In genomic region chr4:155122444-155123040, GRCm38 (mm10) we compare ENCODE assay signal across 8 mouse cellular contexts. TPM values are rescaled to one million over a fixed set of nuclear protein-coding genes. Genes with fewer than 3 reads are reported as not detected.
DNase-seq lines count a peak whose midpoint lies in the region; ATAC-seq lines count a peak whose summit lies in the region.

No protein-coding gene starts in this region.

- H3K9ac ChIP-seq in hindbrain, embryonic 13.5 days: no peak overlapping the region; the same call in 1 of the 2 replicates
- H3K9ac ChIP-seq in midbrain, embryonic 16.5 days (ENCODE audit: low read depth, low read length): peak overlapping the region; percentile 42; the same call in 1 of the 2 replicates

- WGBS in hindbrain, embryonic 13.5 days: 22% methylated on average over 16 of the region's 16 CpGs
- 15% methylated on average over 16 of the region's 16 CpGs for WGBS in midbrain, embryonic 16.5 days

- ATAC-seq in CD4-positive, CD25-positive, alpha-beta regulatory T cell, adult 4 months: no peak
- ATAC-seq in hindbrain, embryonic 13.5 days (ENCODE audit: low FRiP score): peak; percentile 55
- peak; percentile 73 for ATAC-seq in midbrain, embryonic 16.5 days

- H3K27ac ChIP-seq in hindbrain, embryonic 13.5 days: peak overlapping the region; percentile 77
- 0 out of 2 replicates have a peak overlapping the region, but pooled peaks have one; percentile 43 for H3K27ac ChIP-seq in midbrain, embryonic 16.5 days (ENCODE audit: low read length)

- H3K36me3 ChIP-seq in hindbrain, embryonic 13.5 days: no peaks in the 10 kb centered on the region
- H3K36me3 ChIP-seq in midbrain, embryonic 16.5 days (ENCODE audit: control insufficient read depth, insufficient read depth, low read length): no peaks in the 10 kb centered on the region

- no peaks in the 10 kb centered on the region for H3K9me3 ChIP-seq in hindbrain, embryonic 13.5 days
- no peaks in the 10 kb centered on the region for H3K9me3 ChIP-seq in midbrain, embryonic 16.5 days (replicated peaks; ENCODE audit: control insufficient read depth, low read length, poor library complexity, severe bottlenecking)

- DNase-seq in CD4-positive, CD25-positive, alpha-beta regulatory T cell, adult 2 months (ENCODE audit: low read depth, low spot score): peak; percentile 37
- DNase-seq in brain, embryonic 18.5 days (ENCODE audit: low read depth, low spot score): peak; percentile 78
- DNase-seq in frontal cortex, postnatal 25 days (ENCODE audit: low spot score in 2 of 2): peak; percentile 89 to 94
- peak; percentile 95 to 98 for DNase-seq in left cerebral cortex, adult 9 months (ENCODE audit: low spot score in 2 of 2)
- DNase-seq in spleen, postnatal 10 days (ENCODE audit: low spot score in 2 of 2): no peak

- H3K4me3 ChIP-seq in hindbrain, embryonic 13.5 days: no peak overlapping the region
- H3K4me3 ChIP-seq in midbrain, embryonic 16.5 days (ENCODE audit: low read depth, low read length): no peak overlapping the region

- H3K27me3 ChIP-seq in hindbrain, embryonic 13.5 days: no peaks in the 10 kb centered on the region
- no peaks in the 10 kb centered on the region for H3K27me3 ChIP-seq in midbrain, embryonic 16.5 days (ENCODE audit: control insufficient read depth, insufficient read depth, low read depth, low read length)

- peak overlapping the region; percentile 21; the same call in 1 of the 2 replicates for H3K4me2 ChIP-seq in hindbrain, embryonic 13.5 days
- H3K4me2 ChIP-seq in midbrain, embryonic 16.5 days (ENCODE audit: low read length): peak overlapping the region; percentile 2; the same call in 1 of the 2 replicates

- peaks cover 54% of the 10 kb centered on the region for H3K4me1 ChIP-seq in hindbrain, embryonic 13.5 days (replicated peaks)
- H3K4me1 ChIP-seq in midbrain, embryonic 16.5 days (ENCODE audit: control insufficient read depth, insufficient read depth, low read length): peaks cover 16% of the 10 kb centered on the region

RNA-seq across cellular contexts. Expression of gene Morn1, which starts 36.2 kb away (rescaled TPM):
- polyA plus RNA-seq in CD4-positive, CD25-positive, alpha-beta regulatory T cell, adult 4 months (2017; shearing (Covaris generic)): 1 to 10 TPM; 1.9 to 4.5 TPM
- 7.1 and 8.0 TPM in 2 replicates for polyA plus RNA-seq in hindbrain, embryonic 13.5 days (2015; fragmentation: Nextera tagmentation; extraction: Ambion mirVana)
- polyA plus RNA-seq in midbrain, embryonic 16.5 days (2015; fragmentation: Nextera tagmentation; extraction: Ambion mirVana): 7.3 and 8.9 TPM in 2 replicates

RNA-seq across cellular contexts. Expression of gene Rer1, which starts 36.4 kb away (rescaled TPM):
- 100 to 1,000 TPM in 1 of 2 experiments, 10 to 100 TPM in 1; 84.8 to 110 TPM for polyA plus RNA-seq in CD4-positive, CD25-positive, alpha-beta regulatory T cell, adult 4 months (2017; shearing (Covaris generic))
- polyA plus RNA-seq in hindbrain, embryonic 13.5 days (2015; fragmentation: Nextera tagmentation; extraction: Ambion mirVana): 123 and 132 TPM in 2 replicates
- polyA plus RNA-seq in midbrain, embryonic 16.5 days (2015; fragmentation: Nextera tagmentation; extraction: Ambion mirVana): 121 and 124 TPM in 2 replicates

RNA-seq across cellular contexts. Expression of gene Pex10, which starts 55.7 kb away (rescaled TPM):
- 10 to 100 TPM in 1 of 2 experiments, 1 to 10 TPM in 1; 9.7 to 10.4 TPM for polyA plus RNA-seq in CD4-positive, CD25-positive, alpha-beta regulatory T cell, adult 4 months (2017; shearing (Covaris generic))
- 18.6 and 24.2 TPM in 2 replicates for polyA plus RNA-seq in hindbrain, embryonic 13.5 days (2015; fragmentation: Nextera tagmentation; extraction: Ambion mirVana)
- polyA plus RNA-seq in midbrain, embryonic 16.5 days (2015; fragmentation: Nextera tagmentation; extraction: Ambion mirVana): 22.2 and 22.8 TPM in 2 replicates

Comparison
In these comparisons a context has a peak if more than half of its experiments do, and no peak if none do; other contexts are left out.
1. DNase-seq: peak in CD4-positive, CD25-positive, alpha-beta regulatory T cell, adult 2 months (single experiment), brain, embryonic 18.5 days (single experiment), frontal cortex, postnatal 25 days (2 of 2) and left cerebral cortex, adult 9 months (2 of 2); none in spleen, postnatal 10 days (0 of 2).